Mouse (Mus musculus) forebrain, embryonic 12.5 days (tissue): ENCODE results near the gene Plcg2. TPM values are rescaled to one million over a fixed set of nuclear protein-coding genes. Genes with fewer than 3 reads are reported as not detected.

Experiments used
- ATAC-seq: fragments of 200-750 bp; cut with Nextera tagmentation; 2 replicates; pipeline ENCODE4 v1.8.0; 2017; ENCODE audit warnings: moderate TSS enrichment; ENCODE audit not compliant: low FRiP score
- H3K27ac ChIP-seq: fragments of 300-500 bp; sonication (generic); 2 replicates; pipeline ENCODE4 v1.5.1; 2016; ENCODE audit warnings: mild to moderate bottlenecking
- H3K27me3 ChIP-seq: fragments of 300-500 bp; sonication (generic); 2 replicates; pipeline ENCODE4 v1.6.1; 2016; ENCODE audit warnings: mild to moderate bottlenecking
- H3K36me3 ChIP-seq: fragments of 300-500 bp; sonication (generic); replicated peaks from 2 replicates; pipeline ENCODE4 v1.6.1; 2016; ENCODE audit warnings: mild to moderate bottlenecking
- H3K4me1 ChIP-seq: fragments of 300-500 bp; sonication (generic); 2 replicates; pipeline ENCODE4 v1.6.1; 2016
- H3K4me2 ChIP-seq: fragments of 300-500 bp; sonication (generic); 2 replicates; pipeline ENCODE4 v1.6.1; 2016; ENCODE audit warnings: mild to moderate bottlenecking, moderate library complexity
- H3K4me3 ChIP-seq: fragments of 300-500 bp; sonication (generic); replicated peaks from 2 replicates; pipeline ENCODE4 v1.5.1; 2016; ENCODE audit warnings: mild to moderate bottlenecking
- H3K9ac ChIP-seq: fragments of 300-500 bp; sonication (generic); 2 replicates; pipeline ENCODE4 v1.6.1; 2016; ENCODE audit warnings: mild to moderate bottlenecking
- H3K9me3 ChIP-seq: fragments of 300-500 bp; sonication (generic); 2 replicates; pipeline ENCODE4 v1.6.1; 2016
- WGBS: fragments of 180-500 bp; shearing (Covaris S2); methylation state at CpG from one replicate; pipeline ENCODE4 v1.1.7; 2016; 5-methylcytosine and 5-hydroxymethylcytosine counted together
- polyA plus RNA-seq: library from polyadenylated mRNA; unstranded; fragments of >200 nt; fragmentation: Nextera tagmentation; extraction: Ambion mirVana; gene quantifications from 2 replicates; pipeline ENCODE4 v1.2.1, GENCODE M21; 2016

Gene Plcg2
- polyA plus RNA-seq, result 1.1 and 1.6 TPM in 2 replicates

DNA sequence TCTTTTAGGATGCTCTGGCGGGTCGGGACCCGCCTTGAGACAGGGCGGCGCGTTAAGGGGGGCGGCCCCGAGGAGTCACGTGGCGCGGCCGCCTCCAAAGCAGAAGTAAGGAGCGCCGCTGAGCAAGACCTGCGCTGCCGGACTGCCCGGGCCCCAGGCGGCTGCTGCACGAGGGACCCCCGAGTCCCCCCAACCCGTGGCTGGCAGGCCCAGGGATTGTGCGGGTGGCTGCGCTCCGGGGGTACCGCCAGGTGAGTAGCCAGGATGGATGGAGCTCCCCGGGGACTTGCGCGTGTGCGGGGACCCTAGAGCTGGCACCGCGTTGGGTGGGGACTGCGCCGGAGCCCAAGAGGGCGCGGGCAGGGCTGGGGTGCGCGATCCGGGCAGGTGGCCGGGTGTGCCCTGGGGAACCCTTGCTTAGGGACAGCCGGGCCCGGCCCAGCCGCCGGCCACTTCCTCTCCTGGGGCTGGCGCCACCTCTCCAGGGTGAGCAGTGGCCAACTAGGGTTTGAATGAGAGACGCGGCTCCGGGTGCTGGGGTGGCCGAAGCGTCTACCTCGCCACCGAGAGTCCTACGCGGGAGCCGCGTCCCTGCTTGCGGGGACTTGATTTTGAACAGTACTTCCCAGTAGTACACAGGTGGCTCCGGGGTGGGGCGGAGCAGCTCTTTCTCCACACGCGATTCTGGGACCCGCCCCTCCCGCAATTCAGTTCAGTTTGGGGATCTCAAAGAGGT lies at the start of gene Plcg2:
Plcg2 (plus strand) TSS at position 113 of the 736 bp plus-strand sequence.
- no peaks in the 10 kb centered on the region for H3K36me3 ChIP-seq
- under 1% methylated on average over 62 of the region's 62 CpGs for WGBS
- peaks cover 16% of the 10 kb centered on the region for H3K4me1 ChIP-seq
- peak within 1 kb of the TSS; percentile 83 for H3K4me2 ChIP-seq
- H3K9me3 ChIP-seq, result no peaks in the 10 kb centered on the region
- H3K9ac ChIP-seq, result peak within 1 kb of the TSS; percentile 62
- ATAC-seq, result peak; percentile 77
- no peak within 1 kb of the TSS for H3K27ac ChIP-seq
- H3K27me3 ChIP-seq, result peaks cover 40% of the 10 kb centered on the region
- peak within 1 kb of the TSS; percentile 50 for H3K4me3 ChIP-seq

DNA sequence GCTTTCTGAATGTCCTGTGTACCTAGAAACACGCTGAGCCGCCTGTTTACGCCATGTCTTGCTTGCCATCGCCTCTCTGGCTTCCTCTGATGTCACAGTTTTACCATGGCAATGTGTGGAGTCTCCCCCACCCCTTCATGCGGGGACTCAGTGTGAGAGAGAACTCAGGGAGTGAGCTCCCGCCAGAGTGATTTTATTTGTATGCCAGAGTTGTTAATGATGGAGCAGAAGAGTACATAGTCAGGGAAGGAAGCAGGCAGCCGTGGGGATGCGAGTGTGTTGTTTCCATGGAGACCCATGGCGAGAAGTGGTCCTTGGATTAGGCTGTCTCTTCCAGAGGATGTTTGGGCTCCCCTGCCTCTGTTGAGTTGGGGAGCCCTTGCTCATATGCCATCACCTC lies 47.0 kb upstream of the Plcg2 start:
- Histone ChIP-seq H3K4me3 (no peak overlapping the region), H3K27ac (peak overlapping the region; percentile 36; the same call in 1 of the 2 replicates), H3K36me3 (peaks cover 84% of the 10 kb centered on the region), H3K9ac (no peak overlapping the region), H3K4me1 (peaks cover 14% of the 10 kb centered on the region), H3K27me3 (no peaks in the 10 kb centered on the region), H3K4me2 (no peak overlapping the region), H3K9me3 (no peaks in the 10 kb centered on the region)
- 78% methylated on average over 9 of the region's 9 CpGs for WGBS
- no peak for ATAC-seq

DNA sequence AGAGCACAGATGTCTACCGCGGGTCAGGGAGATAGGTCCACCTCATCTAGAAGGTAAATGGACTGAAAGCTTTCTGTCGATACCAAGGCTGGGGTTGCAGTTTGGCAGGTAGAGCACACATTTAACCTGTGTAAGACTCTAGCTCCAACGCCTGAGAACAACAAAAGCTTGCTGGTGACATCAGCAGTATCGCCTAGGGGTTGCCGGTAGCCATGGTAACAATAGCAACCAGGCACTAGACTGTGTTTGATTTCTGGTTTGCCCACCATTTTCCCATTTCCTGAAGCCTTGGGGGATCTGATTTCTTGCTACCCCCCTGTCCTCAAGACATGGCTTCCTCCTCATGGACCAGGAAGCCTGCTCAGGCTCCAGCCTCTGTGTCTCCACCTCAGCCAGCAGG lies 44.1 kb upstream of the Plcg2 start:
- Histone ChIP-seq H3K4me1 (0 out of 2 replicates have a peak, but pooled peaks cover 4% of the 10 kb centered on the region), H3K9me3 (no peaks in the 10 kb centered on the region), H3K4me3 (no peak overlapping the region), H3K9ac (no peak overlapping the region), H3K27me3 (no peaks in the 10 kb centered on the region), H3K36me3 (peaks cover 92% of the 10 kb centered on the region), H3K4me2 (no peak overlapping the region), H3K27ac (0 out of 2 replicates have a peak overlapping the region, but pooled peaks have one; percentile 50)
- 81% methylated on average over 6 of the region's 6 CpGs for WGBS
- 0 out of 2 replicates have a peak, but pooled peaks have one; percentile 40 for ATAC-seq

DNA sequence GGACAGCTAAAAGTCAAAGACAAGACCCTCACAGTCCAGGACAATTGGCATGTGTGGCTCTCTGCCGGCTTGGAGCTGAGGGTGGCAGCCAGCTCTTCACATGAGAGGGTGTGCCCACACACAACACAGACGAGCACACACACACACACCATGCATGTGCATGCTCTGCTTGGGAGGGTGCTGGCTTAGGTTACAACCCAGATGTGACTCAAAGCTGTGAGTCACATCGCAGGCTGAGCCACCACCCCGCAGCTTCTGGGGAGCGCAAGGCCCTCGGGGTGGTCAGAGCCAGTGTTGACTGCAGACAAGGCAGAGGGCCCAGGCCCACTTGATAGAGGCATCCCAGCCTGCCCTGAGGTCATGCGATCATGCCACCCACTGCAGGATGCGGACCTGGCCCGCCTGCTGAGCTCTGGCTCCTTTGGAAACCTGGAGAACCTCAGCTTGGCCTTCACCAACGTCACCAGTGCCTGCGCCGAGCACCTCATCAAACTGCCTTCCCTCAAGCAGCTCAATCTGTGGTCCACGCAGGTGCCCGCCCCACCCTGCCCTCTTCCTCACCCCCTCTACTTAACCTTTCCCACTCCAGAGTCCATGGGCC lies 43.5 kb upstream of the Plcg2 start:
- 92% methylated on average over 14 of the region's 14 CpGs for WGBS
- Histone ChIP-seq H3K4me3 (no peak overlapping the region), H3K27ac (no peak overlapping the region), H3K9ac (no peak overlapping the region), H3K4me2 (no peak overlapping the region), H3K9me3 (no peaks in the 10 kb centered on the region), H3K36me3 (peaks cover 86% of the 10 kb centered on the region), H3K4me1 (peaks cover 7% of the 10 kb centered on the region; the same call in 1 of the 2 replicates), H3K27me3 (no peaks in the 10 kb centered on the region)
- no peak for ATAC-seq

DNA sequence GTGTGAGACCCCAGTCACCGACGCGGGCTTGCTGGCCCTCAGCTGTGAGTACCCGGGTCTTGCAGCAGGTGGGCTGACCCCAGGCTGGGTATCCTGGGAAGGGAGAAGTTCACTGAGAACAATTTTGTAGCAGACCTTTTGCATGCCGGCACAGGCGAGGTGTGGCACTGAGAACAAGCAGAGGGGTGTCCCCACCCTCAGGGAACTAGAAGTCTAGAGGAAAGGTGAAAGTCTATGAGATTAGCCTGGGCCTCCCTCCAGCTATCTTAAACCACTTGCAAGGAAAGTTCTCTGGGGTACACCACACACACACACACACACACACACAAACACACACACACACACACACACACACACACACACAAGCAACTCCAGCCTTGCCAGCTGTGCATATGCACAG lies 42.4 kb upstream of the Plcg2 start:
- H3K36me3 ChIP-seq, result peaks cover 75% of the 10 kb centered on the region
- H3K9ac ChIP-seq, result no peak overlapping the region
- H3K9me3 ChIP-seq, result no peaks in the 10 kb centered on the region
- ATAC-seq, result no peak
- no peak overlapping the region for H3K27ac ChIP-seq
- no peaks in the 10 kb centered on the region for H3K27me3 ChIP-seq
- no peak overlapping the region for H3K4me2 ChIP-seq
- 91% methylated on average over 6 of the region's 6 CpGs for WGBS
- H3K4me3 ChIP-seq, result no peak overlapping the region
- H3K4me1 ChIP-seq, result peaks cover 9% of the 10 kb centered on the region; the same call in 1 of the 2 replicates

DNA sequence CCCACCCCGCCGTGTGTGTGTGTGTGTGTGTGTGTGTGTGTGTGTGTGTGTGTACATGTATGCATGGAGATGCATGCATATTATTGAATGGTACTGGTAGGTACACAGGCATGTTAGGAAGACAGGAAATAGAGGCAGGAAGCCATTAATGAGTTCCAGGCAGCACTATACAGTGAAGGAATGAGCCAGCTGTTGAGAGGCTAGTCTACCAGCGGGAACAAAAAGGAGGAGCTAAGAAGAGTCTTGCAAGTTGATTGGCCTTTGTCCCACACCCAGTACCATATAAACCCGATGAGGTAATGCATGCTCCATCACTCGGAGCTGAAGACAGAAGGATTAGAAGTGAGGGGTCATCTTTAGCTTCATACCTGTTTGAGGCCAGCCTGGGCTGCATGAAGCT lies 39.7 kb upstream of the Plcg2 start:
- H3K9me3 ChIP-seq, result no peaks in the 10 kb centered on the region
- no peak overlapping the region for H3K9ac ChIP-seq
- H3K4me3 ChIP-seq, result no peak overlapping the region
- H3K4me1 ChIP-seq, result peaks cover 7% of the 10 kb centered on the region; the same call in 1 of the 2 replicates
- H3K36me3 ChIP-seq, result peaks cover 51% of the 10 kb centered on the region
- no peaks in the 10 kb centered on the region for H3K27me3 ChIP-seq
- H3K4me2 ChIP-seq, result no peak overlapping the region
- 72% methylated on average over 5 of the region's 5 CpGs for WGBS
- no peak for ATAC-seq
- H3K27ac ChIP-seq, result no peak overlapping the region

DNA sequence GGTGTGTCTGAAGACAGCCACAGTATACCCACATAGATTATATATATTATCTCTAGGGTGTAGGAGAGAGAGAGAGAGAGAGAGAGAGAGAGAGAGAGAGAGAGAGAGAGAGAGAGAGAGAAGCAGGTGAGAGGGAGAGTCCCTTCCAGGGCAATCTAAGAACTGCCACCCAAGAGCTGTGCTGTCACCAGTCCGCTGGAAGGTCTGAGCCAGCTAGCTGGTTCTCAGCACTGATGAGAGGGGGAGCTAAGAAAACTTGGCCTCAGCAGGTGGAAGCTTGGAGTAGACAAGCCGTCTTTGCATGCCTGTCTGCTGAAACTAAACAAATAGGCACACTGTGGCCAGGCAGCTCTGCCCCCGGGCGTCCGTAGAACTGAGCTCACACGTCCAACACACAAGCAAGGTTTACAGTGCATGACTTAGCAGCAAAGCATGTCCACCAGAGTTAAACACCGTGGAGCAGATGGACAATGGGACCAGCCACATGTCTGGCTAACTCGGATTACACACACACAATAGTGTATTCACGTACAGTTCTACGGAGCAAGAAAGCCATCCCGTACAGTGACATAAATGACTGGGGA lies 35.3 kb upstream of the Plcg2 start:
- H3K36me3 ChIP-seq, result peaks cover 7% of the 10 kb centered on the region
- H3K27me3 ChIP-seq, result no peaks in the 10 kb centered on the region
- H3K4me3 ChIP-seq, result no peak overlapping the region
- no peaks in the 10 kb centered on the region for H3K9me3 ChIP-seq
- peaks cover 4% of the 10 kb centered on the region for H3K4me1 ChIP-seq
- no peak for ATAC-seq
- 0 out of 2 replicates have a peak overlapping the region, but pooled peaks have one; percentile 19 for H3K27ac ChIP-seq
- H3K9ac ChIP-seq, result no peak overlapping the region
- 71% methylated on average over 11 of the region's 11 CpGs for WGBS
- no peak overlapping the region for H3K4me2 ChIP-seq

DNA sequence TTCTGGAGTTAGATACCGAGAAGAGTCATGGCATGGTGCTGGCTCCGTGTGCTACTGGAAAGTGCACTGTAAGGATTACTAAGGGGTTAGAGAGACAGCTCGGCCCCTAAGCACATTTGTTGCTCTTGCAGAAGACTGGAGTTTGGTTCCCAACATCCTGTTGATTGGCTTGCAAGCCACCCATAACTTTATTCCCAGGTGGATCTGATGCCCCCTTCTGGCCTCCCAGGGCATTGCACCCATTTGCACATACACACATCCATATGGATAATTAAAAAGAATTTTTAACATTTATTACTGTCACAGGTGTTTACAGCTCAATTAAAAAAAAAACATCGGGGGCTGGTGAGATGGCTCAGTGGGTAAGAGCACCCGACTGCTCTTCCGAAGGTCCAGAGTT lies 33.6 kb upstream of the Plcg2 start:
- no peaks in the 10 kb centered on the region for H3K27me3 ChIP-seq
- no peak overlapping the region for H3K27ac ChIP-seq
- no peak for ATAC-seq
- 96% methylated on average over 6 of the region's 6 CpGs for WGBS
- H3K4me2 ChIP-seq, result no peak overlapping the region
- no peaks in the 10 kb centered on the region for H3K36me3 ChIP-seq
- peaks cover 4% of the 10 kb centered on the region for H3K4me1 ChIP-seq
- no peak overlapping the region for H3K9ac ChIP-seq
- no peaks in the 10 kb centered on the region for H3K9me3 ChIP-seq
- H3K4me3 ChIP-seq, result no peak overlapping the region

DNA sequence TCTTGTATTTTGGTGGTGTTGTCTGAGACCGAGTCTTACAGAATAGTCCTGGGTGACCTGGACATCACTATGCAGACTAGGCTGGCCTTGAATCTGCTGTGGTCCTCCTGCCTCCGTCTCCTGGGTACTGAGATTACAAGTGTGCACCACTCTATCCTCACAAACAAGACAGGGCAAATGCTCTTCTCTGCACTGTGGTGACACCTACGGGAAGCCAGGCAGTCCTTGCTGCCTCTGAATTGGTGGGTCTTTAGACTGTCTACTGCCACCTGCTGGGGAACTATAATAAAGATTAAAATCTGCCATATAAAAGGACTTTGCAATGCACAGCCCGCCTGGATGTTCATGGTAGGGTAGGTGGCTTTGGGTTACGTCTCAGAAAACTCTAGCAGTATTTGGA lies 32.8 kb upstream of the Plcg2 start:
- Histone ChIP-seq H3K36me3 (no peaks in the 10 kb centered on the region), H3K27me3 (no peaks in the 10 kb centered on the region), H3K4me2 (no peak overlapping the region), H3K27ac (0 out of 2 replicates have a peak overlapping the region, but pooled peaks have one; percentile 9), H3K4me3 (no peak overlapping the region), H3K4me1 (peaks cover 9% of the 10 kb centered on the region), H3K9ac (no peak overlapping the region), H3K9me3 (no peaks in the 10 kb centered on the region)
- 49% methylated on average over 5 of the region's 5 CpGs for WGBS
- ATAC-seq, result peak; percentile 64; the same call in 1 of the 2 replicates

DNA sequence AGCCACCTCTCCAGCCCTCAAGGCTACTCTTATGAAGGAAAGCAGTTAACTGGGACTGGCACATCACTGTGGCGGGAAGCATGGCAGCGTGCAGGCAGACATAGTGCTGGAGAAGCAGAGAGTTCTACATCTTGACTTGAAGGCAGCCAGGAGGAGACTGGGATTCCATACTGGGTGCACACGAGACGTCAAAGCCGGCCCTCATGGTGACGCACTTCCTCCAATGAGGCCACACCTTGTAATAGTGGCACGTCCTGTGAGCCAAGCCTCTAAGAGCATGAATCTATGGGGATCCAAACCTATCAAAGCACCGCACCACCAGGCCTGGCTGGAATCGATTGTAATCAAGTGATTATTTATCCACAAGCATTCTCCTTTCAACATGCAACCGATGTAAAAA lies 30.6 kb upstream of the Plcg2 start:
- Histone ChIP-seq H3K36me3 (no peaks in the 10 kb centered on the region), H3K9me3 (no peaks in the 10 kb centered on the region), H3K4me2 (no peak overlapping the region), H3K27me3 (no peaks in the 10 kb centered on the region), H3K4me3 (no peak overlapping the region), H3K27ac (no peak overlapping the region), H3K9ac (no peak overlapping the region), H3K4me1 (peaks cover 18% of the 10 kb centered on the region)
- no peak for ATAC-seq
- WGBS, result 88% methylated on average over 10 of the region's 10 CpGs

DNA sequence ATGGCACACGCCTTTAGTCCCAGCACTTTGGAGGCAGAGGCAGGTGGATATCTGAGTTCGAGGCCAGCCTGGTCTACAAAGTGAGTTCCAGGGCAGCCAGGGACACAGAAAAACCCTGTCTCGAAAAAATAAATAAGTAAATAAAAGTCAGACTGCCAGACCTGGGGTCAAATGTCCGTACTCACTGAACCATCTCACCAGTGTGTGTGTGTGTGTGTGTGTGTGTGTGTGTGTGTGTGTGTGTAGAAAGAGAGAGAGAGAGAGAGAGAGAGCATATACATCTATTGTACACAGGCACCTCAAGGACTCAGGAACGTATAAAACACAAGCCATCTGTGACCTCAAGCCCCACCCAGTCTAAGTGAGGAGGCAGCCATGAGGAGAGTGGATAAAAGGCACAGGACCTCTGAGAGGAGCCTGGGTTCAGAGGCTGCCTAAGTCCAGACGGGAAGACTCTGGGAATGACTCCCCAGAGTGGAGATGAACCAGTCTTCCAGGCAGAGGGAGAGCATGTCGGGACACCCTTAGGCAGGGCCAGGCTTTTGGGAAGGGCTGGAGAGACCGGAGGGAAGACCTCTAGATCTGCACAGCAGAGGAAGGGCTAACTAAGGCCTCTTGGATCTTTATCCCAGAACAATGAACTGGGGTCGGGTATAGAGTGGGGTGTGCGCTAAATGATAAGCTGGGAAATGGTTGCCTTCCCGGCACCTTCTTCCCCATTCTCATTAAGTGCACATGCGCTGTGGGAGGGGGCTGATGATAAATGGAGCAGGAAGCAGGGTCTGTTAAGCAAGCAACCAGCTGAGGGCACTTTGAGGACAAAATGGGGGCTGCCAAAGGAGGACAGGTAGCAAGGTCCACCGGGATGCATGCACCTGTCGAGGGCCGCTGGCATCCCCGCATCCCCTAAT lies 28.4 kb upstream of the Plcg2 start:
- no peaks in the 10 kb centered on the region for H3K27me3 ChIP-seq
- peak overlapping the region; percentile 23 for H3K4me3 ChIP-seq
- H3K4me2 ChIP-seq, result peak overlapping the region; percentile 47
- WGBS, result 28% methylated on average over 16 of the region's 16 CpGs
- H3K9ac ChIP-seq, result peak overlapping the region; percentile 46; the same call in 1 of the 2 replicates
- peak overlapping the region; percentile 65 for H3K27ac ChIP-seq
- H3K36me3 ChIP-seq, result no peaks in the 10 kb centered on the region
- peak; percentile 47 for ATAC-seq
- H3K9me3 ChIP-seq, result no peaks in the 10 kb centered on the region
- peaks cover 18% of the 10 kb centered on the region for H3K4me1 ChIP-seq
